In the genomic region with DNA sequence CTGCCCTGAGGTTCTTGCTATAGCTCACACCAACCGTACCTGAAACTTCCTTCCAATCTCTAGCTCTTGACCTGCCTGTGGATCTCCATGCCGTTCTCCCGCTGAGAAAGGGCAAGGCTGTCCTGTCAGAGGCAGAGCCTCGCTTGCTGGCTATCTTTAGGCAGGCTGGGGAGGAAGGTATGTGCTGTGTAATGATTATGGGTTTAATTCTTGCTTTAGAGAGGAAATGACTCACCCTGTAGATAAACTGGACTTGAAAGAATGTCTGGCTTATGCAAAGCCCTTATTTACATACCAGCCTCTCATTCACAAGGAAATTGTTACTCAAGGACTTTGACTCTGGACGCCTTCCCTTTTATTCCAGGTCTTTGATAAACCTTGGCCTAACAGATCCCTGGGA, we compare ENCODE assay signal across 9 mouse cellular contexts.
DNase-seq lines count a peak whose midpoint lies in the region; ATAC-seq lines count a peak whose summit lies in the region.
"Had no signal": no experiment of that assay in that cellular context is flagged by ENCODE, and none has a peak within 500 bp of the region (broad histone marks: within the 10 kb centered on the region; RNA-seq: fewer than 3 reads in every experiment).

No protein-coding gene starts in this region.

- H3K27ac ChIP-seq in embryonic facial prominence, embryonic 13.5 days = 0 out of 2 replicates have a peak overlapping the region, but pooled peaks have one; percentile 16
- no peak overlapping the region for H3K27ac ChIP-seq in embryonic facial prominence, embryonic 10.5 days (replicated peaks)
- H3K27ac ChIP-seq in intestine, embryonic 14.5 days (ENCODE audit: low read depth) = peak overlapping the region; percentile 55
- no peak overlapping the region for H3K27ac ChIP-seq in forebrain, embryonic 10.5 days

- no peak overlapping the region for H3K9ac ChIP-seq in embryonic facial prominence, embryonic 13.5 days
- H3K9ac ChIP-seq in intestine, embryonic 14.5 days (ENCODE audit: low read length) = no peak overlapping the region

- H3K4me1 ChIP-seq in embryonic facial prominence, embryonic 13.5 days = peaks cover 13% of the 10 kb centered on the region
- H3K4me1 ChIP-seq in embryonic facial prominence, embryonic 10.5 days = peaks cover 40% of the 10 kb centered on the region
- peaks cover 27% of the 10 kb centered on the region for H3K4me1 ChIP-seq in intestine, embryonic 14.5 days (replicated peaks; ENCODE audit: control insufficient read depth, insufficient read depth, low read length)
- peaks cover 12% of the 10 kb centered on the region; the same call in 1 of the 2 replicates for H3K4me1 ChIP-seq in forebrain, embryonic 10.5 days

- 0 out of 2 replicates have a peak, but pooled peaks cover 4% of the 10 kb centered on the region for H3K9me3 ChIP-seq in embryonic facial prominence, embryonic 13.5 days
- H3K9me3 ChIP-seq in embryonic facial prominence, embryonic 10.5 days = no peaks in the 10 kb centered on the region
- H3K9me3 ChIP-seq in intestine, embryonic 14.5 days (ENCODE audit: control insufficient read depth, low read length) = no peaks in the 10 kb centered on the region
- H3K9me3 ChIP-seq in forebrain, embryonic 10.5 days = no peaks in the 10 kb centered on the region

- no peak for ATAC-seq in embryonic facial prominence, embryonic 13.5 days (ENCODE audit: insufficient number of reproducible peaks, insufficient read depth, low FRiP score, low TSS enrichment, low read depth)
- peak; percentile 29 for ATAC-seq in activated CD4-positive, CD25-positive, alpha-beta regulatory T cell, adult 4 months
- ATAC-seq in intestine, embryonic 14.5 days (replicated peaks; ENCODE audit: low FRiP score, low TSS enrichment, low read depth) = peak; percentile 90
- ATAC-seq in megakaryocyte-erythroid progenitor cell, adult 5-6 weeks (replicated peaks; ENCODE audit: low FRiP score, low TSS enrichment, poor library complexity, severe bottlenecking) = peak; percentile 90

- H3K27me3 ChIP-seq in embryonic facial prominence, embryonic 13.5 days = no peaks in the 10 kb centered on the region
- H3K27me3 ChIP-seq in embryonic facial prominence, embryonic 10.5 days (replicated peaks; ENCODE audit: low read depth, poor library complexity, severe bottlenecking) = 0 out of 2 replicates have a peak, but pooled peaks cover under 1% of the 10 kb centered on the region
- no peaks in the 10 kb centered on the region for H3K27me3 ChIP-seq in intestine, embryonic 14.5 days (replicated peaks; ENCODE audit: control insufficient read depth, insufficient read depth, low read length)
- no peaks in the 10 kb centered on the region for H3K27me3 ChIP-seq in forebrain, embryonic 10.5 days (ENCODE audit: poor library complexity, severe bottlenecking)

- H3K4me2 ChIP-seq in embryonic facial prominence, embryonic 13.5 days = no peak overlapping the region
- 0 out of 2 replicates have a peak overlapping the region, but pooled peaks have one; percentile 3 for H3K4me2 ChIP-seq in intestine, embryonic 14.5 days (ENCODE audit: low read length)

- no peaks in the 10 kb centered on the region for H3K36me3 ChIP-seq in embryonic facial prominence, embryonic 13.5 days
- no peaks in the 10 kb centered on the region for H3K36me3 ChIP-seq in embryonic facial prominence, embryonic 10.5 days (replicated peaks)
- no peaks in the 10 kb centered on the region for H3K36me3 ChIP-seq in intestine, embryonic 14.5 days (ENCODE audit: control insufficient read depth, insufficient read depth, low read length)
- H3K36me3 ChIP-seq in forebrain, embryonic 10.5 days (replicated peaks) = no peaks in the 10 kb centered on the region

- 51% methylated on average over 5 of the region's 5 CpGs for WGBS in embryonic facial prominence, embryonic 13.5 days
- WGBS in embryonic facial prominence, embryonic 10.5 days = 56% methylated on average over 5 of the region's 5 CpGs
- 12% methylated on average over 5 of the region's 5 CpGs for WGBS in intestine, embryonic 14.5 days
- 70% methylated on average over 5 of the region's 5 CpGs for WGBS in forebrain, embryonic 10.5 days

- no peak for DNase-seq in embryonic facial prominence, embryonic 10.5 days (ENCODE audit: low spot score)
- DNase-seq in intestine, embryonic 14.5 days (ENCODE audit: low spot score) = peak; percentile 70
- no peak for DNase-seq in forebrain, embryonic 10.5 days (ENCODE audit: extremely low spot score, low spot score)
- no peak for DNase-seq in cerebellum, postnatal 10 days
- no peak for DNase-seq in layer of hippocampus, postnatal 14 days (ENCODE audit: low spot score in 2 of 2)
- DNase-seq: spleen, adult 18-20 months had no signal

- H3K4me3 ChIP-seq in embryonic facial prominence, embryonic 13.5 days = no peak overlapping the region
- H3K4me3 ChIP-seq in embryonic facial prominence, embryonic 10.5 days = no peak overlapping the region
- no peak overlapping the region for H3K4me3 ChIP-seq in intestine, embryonic 14.5 days (ENCODE audit: low read depth, low read length)
- no peak overlapping the region for H3K4me3 ChIP-seq in forebrain, embryonic 10.5 days

Comparison
In these comparisons a context has a peak if more than half of its experiments do, and no peak if none do; other contexts are left out.
1. H3K27ac ChIP-seq: peak in embryonic facial prominence, embryonic 13.5 days (single experiment) and intestine, embryonic 14.5 days (single experiment); none in embryonic facial prominence, embryonic 10.5 days (single experiment) and forebrain, embryonic 10.5 days (single experiment).